Mouse (Mus musculus) limb, embryonic 10.5 days (tissue): ENCODE data around the gene Vstm2l. TPM values are rescaled to one million over a fixed set of nuclear protein-coding genes. Genes with fewer than 3 reads are reported as not detected.

ENCODE experiments used
- DNase-seq: peaks from one replicate; pipeline ENCODE4 v3.0.0-alpha.2; 2017; ENCODE audit warnings: low spot score
- H3K27ac ChIP-seq: fragments of 300-500 bp; sonication (generic); 2 replicates; pipeline ENCODE4 v1.5.1; 2016; ENCODE audit warnings: mild to moderate bottlenecking
- H3K27me3 ChIP-seq: fragments of 300-500 bp; sonication (generic); 2 replicates; pipeline ENCODE4 v1.6.1; 2016; ENCODE audit warnings: low read depth, mild to moderate bottlenecking; ENCODE audit not compliant: poor library complexity, severe bottlenecking
- H3K36me3 ChIP-seq: fragments of 300-500 bp; sonication (generic); 2 replicates; pipeline ENCODE4 v1.6.1; 2016; ENCODE audit warnings: mild to moderate bottlenecking, moderate library complexity
- H3K4me1 ChIP-seq: fragments of 300-500 bp; sonication (generic); 2 replicates; pipeline ENCODE4 v1.6.1; 2016
- H3K4me3 ChIP-seq: fragments of 300-500 bp; sonication (generic); 2 replicates; pipeline ENCODE4 v1.5.1; 2016; ENCODE audit warnings: mild to moderate bottlenecking, moderate library complexity
- H3K9me3 ChIP-seq: fragments of 300-500 bp; sonication (generic); replicated peaks from 2 replicates; pipeline ENCODE4 v1.6.1; 2016; ENCODE audit warnings: mild to moderate bottlenecking
- WGBS: fragments of 180-500 bp; shearing (Covaris S2); methylation state at CpG from one replicate; pipeline ENCODE4 v1.1.7; 2016; 5-methylcytosine and 5-hydroxymethylcytosine counted together
- polyA plus RNA-seq: library from polyadenylated mRNA; unstranded; fragments of >200 nt; fragmentation: Nextera tagmentation; extraction: Ambion mirVana; gene quantifications from 2 replicates; pipeline ENCODE4 v1.2.1, GENCODE M21; 2016

Gene Vstm2l
- polyA plus RNA-seq, 1 experiment from 2014 or later: not detected

DNA sequence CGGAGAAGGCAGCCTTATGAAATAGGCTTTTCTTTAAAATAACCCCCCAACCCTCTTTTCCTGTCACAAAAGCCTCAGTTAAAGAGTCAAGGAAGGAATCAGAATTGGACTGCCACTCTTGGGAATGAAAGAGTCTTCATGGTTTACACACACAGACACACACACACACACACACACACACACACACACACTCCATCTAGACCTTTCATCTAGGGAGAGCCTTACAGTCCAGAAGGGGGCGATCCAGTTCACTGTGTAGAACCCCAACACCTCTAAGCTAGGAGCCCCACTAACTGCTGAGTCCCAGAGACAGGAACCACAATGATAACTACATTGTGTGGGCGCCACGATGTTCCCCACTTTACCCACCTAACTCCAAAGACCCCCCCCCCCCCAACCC is 748 bp upstream of the Vstm2l start:
- H3K4me1 ChIP-seq: peaks cover 13% of the 10 kb centered on the region
- DNase-seq: no peak
- H3K27me3 ChIP-seq: peaks cover 54% of the 10 kb centered on the region
- H3K36me3 ChIP-seq: no peaks in the 10 kb centered on the region
- H3K9me3 ChIP-seq: no peaks in the 10 kb centered on the region
- no peak overlapping the region for H3K4me3 ChIP-seq
- WGBS: 5% methylated on average over 4 of the region's 4 CpGs
- H3K27ac ChIP-seq: no peak overlapping the region

DNA sequence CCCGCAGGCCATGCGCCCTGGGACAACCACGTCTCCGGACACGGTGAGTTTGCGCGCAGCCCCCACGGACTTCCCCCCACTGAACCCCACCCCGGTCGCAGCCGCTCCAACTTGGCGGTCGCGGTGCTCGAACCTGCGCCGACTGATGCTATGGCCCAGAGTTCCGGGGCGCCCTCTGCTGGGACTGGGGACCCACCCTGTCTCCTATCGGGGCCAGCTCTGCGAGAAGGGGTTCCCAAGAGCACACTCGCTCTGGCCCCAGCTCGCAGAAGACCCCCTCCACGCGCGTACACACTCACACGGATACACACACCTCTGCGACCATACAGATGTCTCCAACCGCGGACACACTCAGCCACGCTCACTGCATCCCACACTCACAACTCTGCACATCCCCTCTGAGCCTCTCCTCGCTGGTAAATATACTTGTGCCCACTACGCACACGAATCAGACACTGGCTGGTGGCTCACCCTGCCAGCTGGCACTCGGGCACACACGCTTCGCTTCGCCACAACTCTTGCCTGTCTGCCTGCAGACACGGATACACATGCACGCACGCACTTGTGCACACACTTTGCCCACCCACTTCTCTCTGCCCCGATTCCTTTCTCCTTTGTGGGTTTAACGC is 550 bp downstream of the Vstm2l start:
- H3K36me3 ChIP-seq: no peaks in the 10 kb centered on the region
- peak overlapping the region; percentile 46 for H3K4me3 ChIP-seq
- no peak overlapping the region for H3K27ac ChIP-seq
- WGBS: 40% methylated on average over 43 of the region's 43 CpGs
- H3K9me3 ChIP-seq: no peaks in the 10 kb centered on the region
- peaks cover 15% of the 10 kb centered on the region for H3K4me1 ChIP-seq
- H3K27me3 ChIP-seq: peaks cover 65% of the 10 kb centered on the region
- DNase-seq: no peak

DNA sequence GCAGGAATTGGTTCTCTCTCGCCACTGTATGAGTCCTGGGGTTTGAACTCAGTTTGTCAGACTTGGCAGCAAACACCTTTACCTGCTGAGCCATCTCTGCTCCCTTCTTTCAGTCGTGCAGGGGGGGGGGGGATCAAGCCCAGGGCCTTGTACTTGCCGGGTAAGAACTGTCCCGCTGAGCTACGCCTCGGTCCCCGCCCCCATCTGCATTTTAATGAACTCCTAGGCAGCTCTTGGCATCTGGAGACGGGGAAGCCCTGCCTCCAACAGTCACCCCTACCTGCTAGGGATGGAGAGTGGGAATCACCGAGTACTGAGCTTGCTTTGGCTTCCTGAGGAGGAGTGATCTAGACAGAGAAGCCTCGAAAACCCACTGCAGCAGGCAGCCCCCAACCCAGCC is 4.1 kb downstream of the Vstm2l start:
- H3K36me3 ChIP-seq: no peaks in the 10 kb centered on the region
- WGBS: 7% methylated on average over 10 of the region's 10 CpGs
- no peaks in the 10 kb centered on the region for H3K9me3 ChIP-seq
- no peak overlapping the region for H3K4me3 ChIP-seq
- H3K27me3 ChIP-seq: peaks cover 97% of the 10 kb centered on the region
- H3K4me1 ChIP-seq: peaks cover 25% of the 10 kb centered on the region
- H3K27ac ChIP-seq: no peak overlapping the region
- DNase-seq: no peak

DNA sequence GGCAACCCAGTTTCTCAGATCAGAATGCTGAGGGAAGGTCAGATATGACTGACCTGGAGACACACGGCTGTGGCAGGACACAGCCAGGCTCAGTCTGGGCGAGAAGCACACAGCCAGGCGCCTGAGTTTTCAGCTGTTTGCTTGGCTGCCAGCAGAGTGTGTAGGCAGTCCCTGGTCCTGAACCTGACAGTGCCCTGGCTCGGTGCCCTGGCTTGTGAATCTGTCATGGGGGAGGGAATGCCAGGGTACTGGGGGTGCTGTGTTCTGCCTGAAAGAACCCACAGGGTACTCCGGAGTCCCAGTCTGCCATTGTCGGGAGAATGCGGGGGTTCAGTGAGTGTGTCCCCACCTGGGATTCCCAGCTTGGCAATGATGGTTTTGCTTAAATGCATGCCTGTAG is 7.1 kb downstream of the Vstm2l start:
- Histone ChIP-seq H3K27ac (no peak overlapping the region), H3K4me3 (no peak overlapping the region), H3K9me3 (no peaks in the 10 kb centered on the region), H3K27me3 (peaks cover 91% of the 10 kb centered on the region), H3K4me1 (peaks cover 23% of the 10 kb centered on the region), H3K36me3 (no peaks in the 10 kb centered on the region)
- 76% methylated on average over 7 of the region's 7 CpGs for WGBS
- DNase-seq: no peak

DNA sequence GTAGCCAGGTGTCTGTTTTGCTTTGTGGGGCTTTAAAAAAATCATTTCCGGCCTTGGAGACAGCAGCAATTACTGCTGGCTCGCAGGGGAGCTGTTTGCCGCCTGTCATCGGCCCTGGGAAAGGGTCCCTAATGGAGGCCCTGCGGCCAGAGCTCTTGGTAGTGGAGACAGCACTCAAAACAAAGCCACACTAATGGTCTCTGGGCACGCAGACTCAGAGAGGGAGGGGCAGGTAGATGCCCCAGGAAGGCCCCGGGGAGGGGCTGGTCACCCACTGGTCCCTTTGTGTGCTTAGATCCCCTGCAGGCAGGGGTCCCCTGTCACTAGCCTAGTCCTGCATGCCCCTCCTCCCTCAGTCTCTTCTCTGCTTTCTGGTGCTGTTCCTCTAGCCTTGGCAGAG is 9.0 kb downstream of the Vstm2l start:
- peak; percentile 43 for DNase-seq
- WGBS: 2% methylated on average over 7 of the region's 7 CpGs
- Histone ChIP-seq H3K9me3 (no peaks in the 10 kb centered on the region), H3K4me1 (peaks cover 37% of the 10 kb centered on the region), H3K36me3 (no peaks in the 10 kb centered on the region), H3K27ac (peak overlapping the region; percentile 66), H3K27me3 (peaks cover 88% of the 10 kb centered on the region), H3K4me3 (no peak overlapping the region)

DNA sequence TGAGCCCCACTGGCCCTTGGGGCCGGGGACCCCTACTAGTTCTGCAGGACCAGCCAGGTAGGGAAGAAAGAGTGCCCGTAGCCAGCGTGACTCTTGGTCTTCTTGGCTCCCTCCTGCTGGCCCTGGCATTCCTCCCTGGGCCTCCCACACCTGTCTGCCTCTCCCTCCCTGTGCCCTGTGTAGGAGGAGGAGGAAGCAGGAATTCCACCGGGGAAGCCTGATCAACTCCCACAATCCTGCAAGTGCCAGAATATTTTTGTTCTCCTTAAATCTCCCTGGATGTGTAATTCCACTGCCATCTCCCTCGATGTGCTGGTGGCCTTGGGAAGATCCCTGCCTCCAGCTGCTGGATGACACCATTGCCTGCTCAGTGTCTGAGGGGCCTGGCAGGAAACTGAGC is 10.1 kb downstream of the Vstm2l start:
- no peaks in the 10 kb centered on the region for H3K9me3 ChIP-seq
- no peak overlapping the region for H3K4me3 ChIP-seq
- H3K27ac ChIP-seq: no peak overlapping the region
- H3K4me1 ChIP-seq: peaks cover 38% of the 10 kb centered on the region
- WGBS: 72% methylated on average over 5 of the region's 5 CpGs
- DNase-seq: no peak
- H3K36me3 ChIP-seq: no peaks in the 10 kb centered on the region
- peaks cover 81% of the 10 kb centered on the region for H3K27me3 ChIP-seq

DNA sequence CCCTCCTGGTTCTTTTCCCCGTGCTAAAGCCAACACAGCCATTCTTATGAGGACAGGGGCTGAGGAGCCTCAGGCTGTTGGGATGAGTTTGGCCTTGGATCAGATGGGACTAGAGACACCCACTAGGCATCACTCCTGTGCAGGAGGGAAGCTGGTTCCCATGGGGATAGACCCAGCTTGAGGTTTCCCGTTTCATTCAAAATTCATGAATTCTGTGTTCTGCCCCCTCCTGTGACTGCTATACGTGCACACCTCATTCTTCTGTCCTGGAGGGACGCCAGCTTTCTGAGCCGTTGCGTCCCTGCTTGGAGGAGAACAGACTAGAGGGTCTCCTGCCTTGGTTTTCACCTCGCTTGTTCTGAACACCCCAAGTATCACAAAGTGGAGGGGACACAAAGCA is 12.0 kb downstream of the Vstm2l start:
- 82% methylated on average over 7 of the region's 7 CpGs for WGBS
- H3K27ac ChIP-seq: no peak overlapping the region
- H3K36me3 ChIP-seq: no peaks in the 10 kb centered on the region
- H3K4me1 ChIP-seq: peaks cover 45% of the 10 kb centered on the region
- no peak for DNase-seq
- no peak overlapping the region for H3K4me3 ChIP-seq
- peaks cover 62% of the 10 kb centered on the region for H3K27me3 ChIP-seq
- H3K9me3 ChIP-seq: no peaks in the 10 kb centered on the region

DNA sequence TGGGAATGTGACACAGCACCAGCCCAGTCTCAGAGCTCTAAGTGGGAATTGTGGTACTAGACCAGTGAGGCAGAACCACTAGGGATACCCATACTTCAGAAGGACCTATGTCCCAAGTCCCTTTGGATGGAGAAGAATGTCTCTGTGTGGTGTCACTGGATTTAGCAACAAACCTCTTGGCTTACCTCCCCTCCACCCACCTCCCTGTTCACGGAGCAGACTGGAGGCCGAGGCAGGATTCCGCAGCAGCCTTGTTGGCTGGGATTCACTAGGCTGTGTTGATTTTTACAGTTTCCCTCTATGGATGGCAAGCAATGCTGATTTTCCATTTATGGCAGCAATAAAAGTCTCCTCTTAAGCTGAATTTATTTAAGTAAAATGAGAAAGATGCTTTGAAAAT is 12.5 kb downstream of the Vstm2l start:
- Histone ChIP-seq H3K4me3 (no peak overlapping the region), H3K9me3 (no peaks in the 10 kb centered on the region), H3K27me3 (peaks cover 58% of the 10 kb centered on the region), H3K36me3 (no peaks in the 10 kb centered on the region), H3K27ac (no peak overlapping the region), H3K4me1 (peaks cover 45% of the 10 kb centered on the region)
- no peak for DNase-seq
- 84% methylated on average over 3 of the region's 3 CpGs for WGBS

DNA sequence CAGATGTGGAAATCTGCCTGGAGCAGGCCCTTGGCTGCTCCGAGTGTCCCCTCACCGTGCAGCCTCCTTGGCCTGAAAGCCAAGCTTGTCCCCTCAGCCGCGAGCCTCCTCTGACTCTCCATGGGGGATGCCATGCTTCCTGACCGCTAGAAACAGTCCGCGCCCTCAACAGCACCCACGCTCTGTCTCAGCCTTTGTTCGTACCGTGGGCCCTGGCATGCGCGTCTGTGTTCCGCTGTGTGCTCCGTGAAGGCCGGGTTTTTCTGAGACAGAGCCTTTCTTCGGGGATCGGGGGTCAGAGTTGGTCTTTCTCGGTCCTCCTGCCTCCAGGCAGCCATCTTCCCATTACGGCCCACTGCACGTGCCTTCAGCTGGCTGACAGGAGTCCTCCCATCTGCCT is 12.9 kb downstream of the Vstm2l start:
- peaks cover 45% of the 10 kb centered on the region for H3K4me1 ChIP-seq
- no peak overlapping the region; the same call in 1 of the 2 replicates for H3K27ac ChIP-seq
- WGBS: 61% methylated on average over 20 of the region's 20 CpGs
- H3K4me3 ChIP-seq: no peak overlapping the region
- H3K9me3 ChIP-seq: no peaks in the 10 kb centered on the region
- DNase-seq: no peak
- peaks cover 53% of the 10 kb centered on the region for H3K27me3 ChIP-seq
- no peaks in the 10 kb centered on the region for H3K36me3 ChIP-seq

DNA sequence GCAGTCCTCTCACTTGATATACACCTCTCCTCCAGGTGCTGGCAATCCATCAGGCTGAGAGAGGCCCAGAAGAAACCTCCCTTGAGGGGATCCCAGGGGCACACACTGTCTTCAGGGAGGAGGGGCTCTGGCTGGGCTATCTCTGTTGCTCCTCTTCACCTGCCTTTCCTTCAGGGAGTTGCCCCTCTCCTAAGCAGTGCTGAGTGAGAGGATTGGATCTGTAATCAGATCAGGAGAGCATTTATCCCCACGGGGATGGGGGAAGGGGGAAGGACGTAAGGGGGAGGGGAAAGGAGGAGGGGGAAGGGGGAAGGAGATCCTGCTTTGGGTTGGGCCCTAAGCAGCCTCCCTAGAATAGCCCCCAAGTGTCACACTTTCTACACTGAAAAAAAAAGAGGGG is 13.4 kb downstream of the Vstm2l start:
- Histone ChIP-seq H3K36me3 (no peaks in the 10 kb centered on the region), H3K27ac (no peak overlapping the region; the same call in 1 of the 2 replicates), H3K4me3 (no peak overlapping the region), H3K27me3 (peaks cover 49% of the 10 kb centered on the region), H3K9me3 (no peaks in the 10 kb centered on the region), H3K4me1 (peaks cover 43% of the 10 kb centered on the region)
- no peak for DNase-seq
- 25% methylated on average over 2 of the region's 2 CpGs for WGBS

DNA sequence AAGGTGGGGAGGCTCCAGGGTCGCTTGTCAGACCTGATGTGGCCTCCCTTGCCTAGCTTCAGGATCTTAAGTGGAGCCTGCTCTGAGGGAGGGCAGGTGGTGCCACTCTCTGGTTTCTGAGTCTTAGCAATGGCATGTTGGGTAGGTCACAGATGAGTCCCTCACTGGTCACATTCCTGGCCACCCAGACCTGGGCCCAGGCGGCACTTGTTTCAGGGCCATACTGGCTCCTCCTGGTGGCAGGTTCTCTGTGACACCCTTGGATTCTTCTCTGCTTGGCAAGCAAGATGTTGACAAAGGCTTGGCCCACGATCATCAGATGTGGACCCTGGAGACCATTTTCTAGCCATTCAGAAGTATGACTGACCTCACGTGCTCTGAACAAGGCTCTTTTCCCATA is 18.2 kb downstream of the Vstm2l start:
- no peak overlapping the region for H3K4me3 ChIP-seq
- H3K36me3 ChIP-seq: no peaks in the 10 kb centered on the region
- H3K9me3 ChIP-seq: no peaks in the 10 kb centered on the region
- DNase-seq: no peak
- 80% methylated on average over 4 of the region's 4 CpGs for WGBS
- H3K4me1 ChIP-seq: peaks cover 21% of the 10 kb centered on the region
- no peak overlapping the region for H3K27ac ChIP-seq
- H3K27me3 ChIP-seq: peaks cover 12% of the 10 kb centered on the region

DNA sequence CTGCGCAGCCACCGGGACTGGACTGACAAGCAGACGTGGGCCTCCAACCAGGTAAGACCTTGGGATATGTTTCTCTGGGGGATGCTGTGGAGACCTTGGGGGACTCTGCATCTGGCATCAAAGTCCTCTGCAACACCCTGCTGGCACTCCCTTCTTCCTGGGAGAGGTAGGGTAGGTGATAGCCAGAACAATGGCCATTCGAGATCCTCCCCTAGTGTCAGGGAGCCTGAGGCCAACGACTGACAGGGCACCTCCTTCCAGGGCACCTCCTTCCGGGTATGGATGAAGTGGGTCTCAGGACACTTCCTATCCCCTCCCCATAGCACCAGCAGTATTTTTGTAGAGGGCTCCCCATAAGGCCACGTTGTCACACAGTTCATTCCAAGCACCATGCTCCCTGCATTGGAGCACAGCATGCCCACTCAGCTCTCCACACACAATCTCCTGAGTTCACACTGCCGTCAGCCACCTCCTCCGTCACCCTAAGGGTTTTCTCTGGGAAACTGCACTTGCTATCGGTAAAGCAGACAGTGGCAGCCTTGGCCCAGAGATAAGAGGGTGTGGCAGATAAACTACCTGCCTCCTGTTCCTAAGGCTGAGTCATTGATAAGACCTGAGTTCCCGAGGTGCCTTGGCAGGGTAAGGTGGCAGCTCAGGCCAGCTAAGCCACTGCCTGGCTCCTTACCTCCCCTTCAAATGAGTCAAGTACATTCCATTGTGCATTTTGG is 21.2 kb downstream of the Vstm2l start:
- Histone ChIP-seq H3K4me1 (peaks cover 7% of the 10 kb centered on the region), H3K4me3 (no peak overlapping the region), H3K9me3 (no peaks in the 10 kb centered on the region), H3K27me3 (peaks cover 33% of the 10 kb centered on the region), H3K27ac (no peak overlapping the region), H3K36me3 (no peaks in the 10 kb centered on the region)
- 78% methylated on average over 11 of the region's 11 CpGs for WGBS
- no peak for DNase-seq

DNA sequence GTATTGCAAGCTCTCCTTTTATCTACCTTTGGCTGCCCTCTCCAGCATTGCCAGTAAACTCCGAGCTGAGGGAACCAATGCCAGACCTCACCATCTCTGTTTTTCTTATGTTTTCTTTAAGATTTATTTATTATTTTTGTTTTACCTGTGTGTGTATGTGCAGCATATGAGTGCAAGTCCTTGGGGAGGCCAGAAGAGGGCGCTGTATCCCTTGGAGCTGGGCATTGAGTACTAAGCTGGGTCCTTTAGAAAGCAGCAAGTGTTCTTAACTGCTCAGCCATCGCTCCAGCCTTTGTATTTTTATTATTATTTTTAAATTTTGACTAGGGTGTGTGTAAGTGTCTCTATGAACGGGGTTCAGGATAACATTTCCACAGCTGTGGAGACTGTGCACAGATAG is 22.2 kb downstream of the Vstm2l start:
- no peak overlapping the region for H3K4me3 ChIP-seq
- WGBS: 78% methylated on average over 4 of the region's 4 CpGs
- H3K36me3 ChIP-seq: no peaks in the 10 kb centered on the region
- H3K27ac ChIP-seq: no peak overlapping the region
- DNase-seq: no peak
- H3K4me1 ChIP-seq: peaks cover 18% of the 10 kb centered on the region
- H3K27me3 ChIP-seq: peaks cover 44% of the 10 kb centered on the region
- H3K9me3 ChIP-seq: no peaks in the 10 kb centered on the region
